Comparison of ENCODE assay signal across 21 mouse cellular contexts in genomic region chr11:57986053-57986452, GRCm38 (mm10). TPM values are rescaled to one million over a fixed set of nuclear protein-coding genes. Genes with fewer than 3 reads are reported as not detected.
DNase-seq lines count a peak whose midpoint lies in the region; ATAC-seq and TF ChIP-seq lines count a peak whose summit lies in the region.
"Had no signal": no experiment of that assay in that cellular context is flagged by ENCODE, and none has a peak within 500 bp of the region (broad histone marks: within the 10 kb centered on the region; RNA-seq: fewer than 3 reads in every experiment).

No protein-coding gene starts in this region.

- no peaks in the 10 kb centered on the region for H3K9me3 ChIP-seq in liver, embryonic 11.5 days (ENCODE audit: control insufficient read depth, low read length)
- H3K9me3 ChIP-seq in intestine, embryonic 15.5 days = no peaks in the 10 kb centered on the region
- no peaks in the 10 kb centered on the region for H3K9me3 ChIP-seq in liver, embryonic 15.5 days (replicated peaks)
- no peaks in the 10 kb centered on the region for H3K9me3 ChIP-seq in stomach, embryonic 15.5 days
- H3K9me3 ChIP-seq: embryonic facial prominence, embryonic 10.5 days; forebrain, embryonic 13.5 days; heart, embryonic 12.5 days; hindbrain, embryonic 15.5 days had no signal

- H3K4me2 ChIP-seq in liver, embryonic 11.5 days = no peak overlapping the region
- no peak overlapping the region for H3K4me2 ChIP-seq in intestine, embryonic 15.5 days (replicated peaks)
- peak overlapping the region; percentile 39 for H3K4me2 ChIP-seq in liver, embryonic 15.5 days
- H3K4me2 ChIP-seq in stomach, embryonic 15.5 days = no peak overlapping the region
- H3K4me2 ChIP-seq: forebrain, embryonic 13.5 days; heart, embryonic 12.5 days; hindbrain, embryonic 15.5 days had no signal

- no peak for TF ChIP-seq CTCF in liver, adult 2 months (IDR thresholded peaks at IDR 0.05; ENCODE audit: low read depth, low read length)

- peak overlapping the region; percentile 49 for H3K4me3 ChIP-seq in liver, adult 2 months (ENCODE audit: insufficient read depth, low read depth, low read length)
- no peak overlapping the region for H3K4me3 ChIP-seq in liver, embryonic 11.5 days (ENCODE audit: low read depth, low read length)
- H3K4me3 ChIP-seq in intestine, embryonic 15.5 days (replicated peaks) = no peak overlapping the region
- no peak overlapping the region for H3K4me3 ChIP-seq in liver, embryonic 15.5 days (replicated peaks)
- H3K4me3 ChIP-seq in stomach, embryonic 15.5 days (replicated peaks) = no peak overlapping the region
- H3K4me3 ChIP-seq: embryonic facial prominence, embryonic 10.5 days; forebrain, embryonic 13.5 days; heart, embryonic 12.5 days; hindbrain, embryonic 15.5 days had no signal

- H3K79me2 ChIP-seq in liver, adult 2 months (ENCODE audit: control insufficient read depth, insufficient read depth, low read length) = no peaks in the 10 kb centered on the region

- peak overlapping the region; percentile 100 for H3K27ac ChIP-seq in liver, adult 2 months (replicated peaks; ENCODE audit: insufficient read depth, low read depth, low read length)
- no peak overlapping the region; the same call in 1 of the 2 replicates for H3K27ac ChIP-seq in liver, embryonic 11.5 days (ENCODE audit: low read depth, low read length)
- H3K27ac ChIP-seq in intestine, embryonic 15.5 days = peak overlapping the region; percentile 40; the same call in 1 of the 2 replicates
- peak overlapping the region; percentile 72 for H3K27ac ChIP-seq in liver, embryonic 15.5 days (replicated peaks)
- peak overlapping the region; percentile 59; the same call in 1 of the 2 replicates for H3K27ac ChIP-seq in stomach, embryonic 15.5 days
- H3K27ac ChIP-seq: embryonic facial prominence, embryonic 10.5 days; forebrain, embryonic 13.5 days; hindbrain, embryonic 15.5 days had no signal

- peaks cover 34% of the 10 kb centered on the region for H3K4me1 ChIP-seq in liver, adult 2 months (ENCODE audit: control insufficient read depth, insufficient read depth, low read length)
- peaks cover 17% of the 10 kb centered on the region for H3K4me1 ChIP-seq in liver, embryonic 11.5 days (replicated peaks; ENCODE audit: control insufficient read depth, insufficient read depth, low read length)
- peaks cover 15% of the 10 kb centered on the region for H3K4me1 ChIP-seq in intestine, embryonic 15.5 days (replicated peaks)
- H3K4me1 ChIP-seq in liver, embryonic 15.5 days (replicated peaks) = peaks cover 34% of the 10 kb centered on the region
- peaks cover 20% of the 10 kb centered on the region for H3K4me1 ChIP-seq in stomach, embryonic 15.5 days
- H3K4me1 ChIP-seq: embryonic facial prominence, embryonic 10.5 days; forebrain, embryonic 13.5 days; hindbrain, embryonic 15.5 days had no signal

- intact Hi-C loops in heart, postnatal 14 days (cut with DNase I) = no loop called here
- intact Hi-C loops in left cerebral cortex, postnatal 10 days (cut with DNase I) = no loop called here

- TF ChIP-seq POLR2A in liver, adult 2 months (IDR thresholded peaks at IDR 0.05; ENCODE audit: extremely low read depth, insufficient read depth, low read length) = no peak

- peak overlapping the region; percentile 55; the same call in 1 of the 2 replicates for H3K9ac ChIP-seq in liver, adult 2 months (ENCODE audit: low read depth, low read length)
- no peak overlapping the region for H3K9ac ChIP-seq in liver, embryonic 11.5 days (ENCODE audit: low read depth, low read length)
- H3K9ac ChIP-seq in intestine, embryonic 15.5 days = no peak overlapping the region
- H3K9ac ChIP-seq in liver, embryonic 15.5 days = no peak overlapping the region
- no peak overlapping the region for H3K9ac ChIP-seq in stomach, embryonic 15.5 days
- H3K9ac ChIP-seq: forebrain, embryonic 13.5 days; heart, embryonic 12.5 days; hindbrain, embryonic 15.5 days had no signal

- 23% methylated on average over 6 of the region's 6 CpGs for WGBS in liver, adult 2 months
- 78% methylated on average over 6 of the region's 6 CpGs for WGBS in liver, embryonic 11.5 days
- WGBS in intestine, embryonic 15.5 days = 54% methylated on average over 6 of the region's 6 CpGs
- WGBS in liver, embryonic 15.5 days (ENCODE audit: insufficient replicate concordance) = 65% methylated on average over 6 of the region's 6 CpGs
- WGBS in stomach, embryonic 15.5 days = 61% methylated on average over 6 of the region's 6 CpGs

- no peak for ATAC-seq in liver, embryonic 11.5 days (replicated peaks; ENCODE audit: low FRiP score)
- peak; percentile 51 for ATAC-seq in intestine, embryonic 15.5 days
- ATAC-seq in liver, embryonic 15.5 days (ENCODE audit: insufficient read depth) = peak; percentile 41
- ATAC-seq in stomach, embryonic 15.5 days (ENCODE audit: insufficient read depth, low FRiP score, low read depth) = no peak
- ATAC-seq: CD4-positive, CD25-positive, alpha-beta regulatory T cell, adult 4 months; forebrain, embryonic 13.5 days; Patski had no signal

- no peaks in the 10 kb centered on the region for H3K36me3 ChIP-seq in liver, adult 2 months (ENCODE audit: control insufficient read depth, insufficient read depth, low read length)
- H3K36me3 ChIP-seq in liver, embryonic 11.5 days (ENCODE audit: control insufficient read depth, insufficient read depth, low read length) = no peaks in the 10 kb centered on the region
- H3K36me3 ChIP-seq in intestine, embryonic 15.5 days = no peaks in the 10 kb centered on the region
- H3K36me3 ChIP-seq in liver, embryonic 15.5 days (replicated peaks) = no peaks in the 10 kb centered on the region
- no peaks in the 10 kb centered on the region for H3K36me3 ChIP-seq in stomach, embryonic 15.5 days
- H3K36me3 ChIP-seq: embryonic facial prominence, embryonic 10.5 days; heart, embryonic 12.5 days; hindbrain, embryonic 15.5 days had no signal

- no peaks in the 10 kb centered on the region for H3K27me3 ChIP-seq in liver, adult 2 months (ENCODE audit: control insufficient read depth, insufficient read depth, low read length)
- H3K27me3 ChIP-seq in liver, embryonic 11.5 days (replicated peaks; ENCODE audit: control insufficient read depth, insufficient read depth, low read length) = no peaks in the 10 kb centered on the region
- no peaks in the 10 kb centered on the region for H3K27me3 ChIP-seq in intestine, embryonic 15.5 days (replicated peaks)
- H3K27me3 ChIP-seq in liver, embryonic 15.5 days = peaks cover 23% of the 10 kb centered on the region
- H3K27me3 ChIP-seq in stomach, embryonic 15.5 days (replicated peaks) = no peaks in the 10 kb centered on the region
- H3K27me3 ChIP-seq: forebrain, embryonic 13.5 days; heart, embryonic 12.5 days; hindbrain, embryonic 15.5 days; Patski had no signal

- DNase-seq in liver, adult 2 months (ENCODE audit: extremely low read depth, low read depth, low spot score) = peak; percentile 99
- DNase-seq in liver, embryonic 11.5 days (ENCODE audit: low spot score) = no peak
- no peak for DNase-seq in heart, postnatal 14 days
- no peak for DNase-seq in left cerebral cortex, postnatal 10 days (ENCODE audit: extremely low spot score in 1 of 2, low spot score in 2 of 2)
- no peak for DNase-seq in lung, adult 18-20 months
- DNase-seq: adrenal gland, adult 2 months; adrenal gland, postnatal 36 days; B cell, adult 2 months; cerebellum, adult 2 months; cerebellum, postnatal 10 days; gastrocnemius, postnatal 10 days; heart, postnatal 36 days had no signal

RNA-seq across cellular contexts. Expression of gene Larp1, which starts 22.8 kb away (rescaled TPM):
- 19.7 and 31.4 TPM in 2 replicates for total RNA-seq in liver, adult 2 months (2014; rRNA removed)
- polyA plus RNA-seq in liver, adult 2 months (2012; rRNA removed) = 34.7 and 39.8 TPM in 2 replicates
- polyA plus RNA-seq in liver, embryonic 11.5 days (2014; fragmentation: Nextera tagmentation; extraction: Ambion mirVana) = 37.2 and 43.0 TPM in 2 replicates
- polyA plus RNA-seq in intestine, embryonic 15.5 days (2015; fragmentation: Nextera tagmentation; extraction: Ambion mirVana) = 21.1 and 23.5 TPM in 2 replicates
- polyA plus RNA-seq in liver, embryonic 15.5 days (2015; fragmentation: Nextera tagmentation; extraction: Ambion mirVana) = 17.3 and 19.8 TPM in 2 replicates
- 25.6 and 27.4 TPM in 2 replicates for polyA plus RNA-seq in stomach, embryonic 15.5 days (2015; fragmentation: Nextera tagmentation; extraction: Ambion mirVana)
- total RNA-seq in heart, postnatal 14 days (2021) = 10 to 100 TPM; 49.8 to 52.8 TPM
- 10 to 100 TPM; 86.2 to 89.1 TPM for total RNA-seq in left cerebral cortex, postnatal 10 days (2021)

Comparison
In these comparisons a context has a peak if more than half of its experiments do, and no peak if none do; other contexts are left out.
1. ATAC-seq: peak in intestine, embryonic 15.5 days (single experiment) and liver, embryonic 15.5 days (single experiment); none in liver, embryonic 11.5 days (single experiment) and stomach, embryonic 15.5 days (single experiment).